Mouse (Mus musculus) heart, embryonic 13.5 days (tissue): ENCODE measurements at regions not wholly inside any gene's neighbourhood (a gene's known extent, or its start where the extent isn't known, plus 50 kb on each side); places are given as distances from the start of the nearest gene placed in this dataset.
"Not testable (repeated sequence)": the region's sequence is repeated elsewhere in the genome, so short reads cannot be mapped to it uniquely, and the experiment has no call there.

Source experiments
- ATAC-seq: fragments of 200-750 bp; cut with Nextera tagmentation; 2 replicates; pipeline ENCODE4 v1.8.0; 2017; ENCODE audit warnings: moderate TSS enrichment; ENCODE audit not compliant: insufficient number of reproducible peaks, low FRiP score, low TSS enrichment; ENCODE audit errors: extremely low read depth
- H3K27ac ChIP-seq: fragments of 300-500 bp; sonication (generic); replicated peaks from 2 replicates; pipeline ENCODE4 v1.5.1; 2015; ENCODE audit warnings: moderate library complexity, mild to moderate bottlenecking, inconsistent platforms
- H3K27me3 ChIP-seq: fragments of 300-500 bp; sonication (generic); replicated peaks from 2 replicates; pipeline ENCODE4 v1.6.1; 2015; ENCODE audit warnings: mild to moderate bottlenecking, inconsistent platforms
- H3K36me3 ChIP-seq: fragments of 300-500 bp; sonication (generic); 2 replicates; pipeline ENCODE4 v1.6.1; 2015; ENCODE audit warnings: mild to moderate bottlenecking, inconsistent platforms
- H3K4me1 ChIP-seq: fragments of 300-500 bp; sonication (generic); 2 replicates; pipeline ENCODE4 v1.6.1; 2015; ENCODE audit warnings: inconsistent platforms
- H3K4me2 ChIP-seq: fragments of 300-500 bp; sonication (generic); 2 replicates; pipeline ENCODE4 v1.6.1; 2015; ENCODE audit warnings: inconsistent platforms, mild to moderate bottlenecking, moderate library complexity
- H3K4me3 ChIP-seq: fragments of 300-500 bp; sonication (generic); 2 replicates; pipeline ENCODE4 v1.5.1; 2015; ENCODE audit warnings: moderate library complexity, mild to moderate bottlenecking, inconsistent platforms
- H3K9ac ChIP-seq: fragments of 300-500 bp; sonication (generic); 2 replicates; pipeline ENCODE4 v1.6.1; 2015; ENCODE audit warnings: inconsistent platforms, mild to moderate bottlenecking, moderate library complexity
- H3K9me3 ChIP-seq: fragments of 300-500 bp; sonication (generic); 2 replicates; pipeline ENCODE4 v1.6.1; 2016; ENCODE audit warnings: inconsistent platforms
- WGBS: fragments of 180-500 bp; shearing (Covaris S2); methylation state at CpG from one replicate; pipeline ENCODE4 v1.1.7; 2015; ENCODE audit warnings: mixed read lengths; 5-methylcytosine and 5-hydroxymethylcytosine counted together

GRCm38 (mm10) chr14:76936671-76937070 lies 99.9 kb upstream of the Ccdc122 start:
- no peaks in the 10 kb centered on the region for H3K36me3 ChIP-seq
- no peak for ATAC-seq
- no peaks in the 10 kb centered on the region for H3K9me3 ChIP-seq
- no peak overlapping the region for H3K9ac ChIP-seq
- no peaks in the 10 kb centered on the region for H3K4me1 ChIP-seq
- no peak overlapping the region for H3K27ac ChIP-seq
- H3K4me3 ChIP-seq: no peak overlapping the region
- WGBS: 81% methylated on average over 1 of the region's 1 CpGs
- no peaks in the 10 kb centered on the region for H3K27me3 ChIP-seq
- no peak overlapping the region for H3K4me2 ChIP-seq

- WGBS: 59% methylated on average over 4 of the region's 4 CpGs
- not testable (repeated sequence) for H3K4me3 ChIP-seq
These were observed 100.5 kb upstream of the Ccdc122 start for GRCm38 (mm10) chr14:76936051-76936450.

GRCm38 (mm10) chr14:76935453-76935852 lies 101.1 kb upstream of the Ccdc122 start:
- no peak overlapping the region for H3K4me2 ChIP-seq
- H3K9me3 ChIP-seq: no peaks in the 10 kb centered on the region
- H3K36me3 ChIP-seq: no peaks in the 10 kb centered on the region
- WGBS: 55% methylated on average over 2 of the region's 2 CpGs
- no peaks in the 10 kb centered on the region for H3K4me1 ChIP-seq
- H3K27ac ChIP-seq: no peak overlapping the region
- no peaks in the 10 kb centered on the region for H3K27me3 ChIP-seq
- no peak overlapping the region for H3K9ac ChIP-seq
- H3K4me3 ChIP-seq: no peak overlapping the region
- no peak for ATAC-seq

More at GRCm38 (mm10) chr14:76936051-76936450, 100.5 kb upstream of the Ccdc122 start:
- not testable (repeated sequence) for ATAC-seq, H3K27ac ChIP-seq, H3K9me3 ChIP-seq, H3K27me3 ChIP-seq, H3K4me1 ChIP-seq, H3K4me2 ChIP-seq, H3K36me3 ChIP-seq, H3K9ac ChIP-seq

- Histone ChIP-seq H3K27me3 (no peaks in the 10 kb centered on the region), H3K9ac (no peak overlapping the region), H3K4me2 (no peak overlapping the region), H3K36me3 (no peaks in the 10 kb centered on the region), H3K4me3 (no peak overlapping the region), H3K4me1 (no peaks in the 10 kb centered on the region), H3K9me3 (no peaks in the 10 kb centered on the region), H3K27ac (no peak overlapping the region)
- WGBS: 82% methylated on average over 6 of the region's 6 CpGs
- ATAC-seq: no peak
These were observed 103.7 kb upstream of the Ccdc122 start for GRCm38 (mm10) chr14:76932890-76933289.

- Histone ChIP-seq H3K27me3 (no peaks in the 10 kb centered on the region), H3K9ac (no peak overlapping the region), H3K4me2 (no peak overlapping the region), H3K27ac (no peak overlapping the region), H3K4me1 (no peaks in the 10 kb centered on the region), H3K36me3 (no peaks in the 10 kb centered on the region), H3K4me3 (no peak overlapping the region), H3K9me3 (no peaks in the 10 kb centered on the region)
- WGBS: 67% methylated on average over 1 of the region's 1 CpGs
- no peak for ATAC-seq
These were observed 105.2 kb upstream of the Ccdc122 start for GRCm38 (mm10) chr14:76931398-76931797.

- H3K9me3 ChIP-seq: no peaks in the 10 kb centered on the region
- H3K4me1 ChIP-seq: no peaks in the 10 kb centered on the region
- H3K9ac ChIP-seq: no peak overlapping the region
- no peaks in the 10 kb centered on the region for H3K36me3 ChIP-seq
- H3K4me3 ChIP-seq: no peak overlapping the region
- 71% methylated on average over 3 of the region's 3 CpGs for WGBS
- no peak overlapping the region for H3K4me2 ChIP-seq
- H3K27me3 ChIP-seq: no peaks in the 10 kb centered on the region
- no peak for ATAC-seq
- H3K27ac ChIP-seq: no peak overlapping the region
These were observed 107.0 kb upstream of the Ccdc122 start for GRCm38 (mm10) chr14:76929562-76929961.

- Histone ChIP-seq H3K4me3 (no peak overlapping the region), H3K9ac (no peak overlapping the region), H3K4me2 (no peak overlapping the region), H3K9me3 (no peaks in the 10 kb centered on the region), H3K4me1 (no peaks in the 10 kb centered on the region), H3K27ac (no peak overlapping the region), H3K27me3 (no peaks in the 10 kb centered on the region), H3K36me3 (no peaks in the 10 kb centered on the region)
- ATAC-seq: no peak
- WGBS: 85% methylated on average over 3 of the region's 3 CpGs
These were observed 107.9 kb upstream of the Ccdc122 start for GRCm38 (mm10) chr14:76928706-76929105.

- Histone ChIP-seq H3K4me3 (no peak overlapping the region), H3K9ac (no peak overlapping the region), H3K9me3 (no peaks in the 10 kb centered on the region), H3K36me3 (no peaks in the 10 kb centered on the region), H3K27ac (no peak overlapping the region), H3K4me1 (no peaks in the 10 kb centered on the region), H3K27me3 (no peaks in the 10 kb centered on the region), H3K4me2 (no peak overlapping the region)
- WGBS: 52% methylated on average over 5 of the region's 5 CpGs
- no peak for ATAC-seq
These were observed 109.2 kb upstream of the Ccdc122 start for GRCm38 (mm10) chr14:76927245-76927806.

- H3K27ac ChIP-seq: no peak overlapping the region
- ATAC-seq: no peak
- WGBS: 80% methylated on average over 7 of the region's 7 CpGs
- no peaks in the 10 kb centered on the region for H3K27me3 ChIP-seq
- no peak overlapping the region for H3K4me3 ChIP-seq
- H3K36me3 ChIP-seq: no peaks in the 10 kb centered on the region
- H3K4me2 ChIP-seq: no peak overlapping the region
- no peak overlapping the region for H3K9ac ChIP-seq
- no peaks in the 10 kb centered on the region for H3K9me3 ChIP-seq
- no peaks in the 10 kb centered on the region for H3K4me1 ChIP-seq
These were observed 110.2 kb upstream of the Ccdc122 start for GRCm38 (mm10) chr14:76926416-76926815.

- H3K4me2 ChIP-seq: no peak overlapping the region
These were observed 114.1 kb upstream of the Ccdc122 start for GRCm38 (mm10) chr14:76922399-76922939.

GRCm38 (mm10) chr14:76918091-76918490 lies 118.5 kb upstream of the Ccdc122 start:
- Histone ChIP-seq H3K4me3 (no peak overlapping the region), H3K36me3 (no peaks in the 10 kb centered on the region), H3K27ac (no peak overlapping the region), H3K9ac (no peak overlapping the region), H3K4me1 (peaks cover 19% of the 10 kb centered on the region), H3K27me3 (no peaks in the 10 kb centered on the region), H3K9me3 (no peaks in the 10 kb centered on the region), H3K4me2 (no peak overlapping the region)
- 60% methylated on average over 3 of the region's 3 CpGs for WGBS
- no peak for ATAC-seq

More at GRCm38 (mm10) chr14:76922399-76922939, 114.1 kb upstream of the Ccdc122 start:
- no peaks in the 10 kb centered on the region for H3K36me3 ChIP-seq
- no peak overlapping the region for H3K4me3 ChIP-seq
- no peak overlapping the region for H3K9ac ChIP-seq
- WGBS: 69% methylated on average over 6 of the region's 6 CpGs
- ATAC-seq: no peak
- H3K27me3 ChIP-seq: no peaks in the 10 kb centered on the region
- H3K9me3 ChIP-seq: no peaks in the 10 kb centered on the region
- peaks cover 3% of the 10 kb centered on the region for H3K4me1 ChIP-seq
- H3K27ac ChIP-seq: no peak overlapping the region

GRCm38 (mm10) chr14:76917139-76917929 lies 119.2 kb upstream of the Ccdc122 start:
- Histone ChIP-seq H3K9me3 (no peaks in the 10 kb centered on the region), H3K27me3 (no peaks in the 10 kb centered on the region), H3K4me3 (no peak overlapping the region), H3K27ac (no peak overlapping the region), H3K4me1 (peaks cover 27% of the 10 kb centered on the region), H3K36me3 (no peaks in the 10 kb centered on the region), H3K9ac (no peak overlapping the region), H3K4me2 (no peak overlapping the region)
- ATAC-seq: no peak
- WGBS: 61% methylated on average over 10 of the region's 10 CpGs
